ENCODE assay signal across 8 mouse cellular contexts in the genomic region with DNA sequence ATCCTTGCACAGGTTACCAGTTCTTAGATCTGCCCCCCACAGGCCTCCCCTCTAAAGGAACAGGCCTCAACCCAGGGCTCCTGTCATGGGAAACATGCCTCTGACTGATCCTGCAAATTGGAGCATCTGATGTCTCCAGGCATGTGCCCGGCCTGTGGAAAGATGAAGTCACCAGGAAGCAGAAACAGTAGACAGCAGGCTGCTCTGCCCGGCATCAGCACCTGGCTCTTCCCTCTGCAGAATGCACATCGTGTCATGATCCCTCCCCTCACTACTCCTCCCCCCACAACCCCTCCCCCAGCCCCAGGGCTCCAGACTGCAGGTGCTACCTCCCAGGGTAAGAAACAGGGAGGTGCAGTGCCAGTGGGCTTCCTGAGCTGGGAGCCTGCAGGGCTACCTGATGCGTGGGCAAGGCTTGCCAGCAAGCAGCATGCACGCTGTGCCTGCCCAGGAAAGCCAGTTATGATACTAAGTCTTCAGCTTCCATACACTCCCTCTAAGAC. TPM values are rescaled to one million over a fixed set of nuclear protein-coding genes. Genes with fewer than 3 reads are reported as not detected.
DNase-seq lines count a peak whose midpoint lies in the region; ATAC-seq lines count a peak whose summit lies in the region.

No protein-coding gene starts in this region.

- peak overlapping the region; percentile 35 for H3K4me2 ChIP-seq in midbrain, embryonic 14.5 days (ENCODE audit: low read length)

- no peak for ATAC-seq in midbrain, embryonic 14.5 days (ENCODE audit: low FRiP score, low TSS enrichment)

- peaks cover 46% of the 10 kb centered on the region for H3K27me3 ChIP-seq in embryonic facial prominence, embryonic 10.5 days (replicated peaks; ENCODE audit: low read depth, poor library complexity, severe bottlenecking)
- H3K27me3 ChIP-seq in midbrain, embryonic 14.5 days (ENCODE audit: control insufficient read depth, insufficient read depth, low read length) = no peaks in the 10 kb centered on the region

- peaks cover 25% of the 10 kb centered on the region for H3K4me1 ChIP-seq in embryonic facial prominence, embryonic 10.5 days
- peaks cover 27% of the 10 kb centered on the region for H3K4me1 ChIP-seq in midbrain, embryonic 14.5 days (ENCODE audit: control insufficient read depth, insufficient read depth, low read length)

- H3K27ac ChIP-seq in embryonic facial prominence, embryonic 10.5 days (replicated peaks) = peak overlapping the region; percentile 21; the same call in 1 of the 2 replicates
- H3K27ac ChIP-seq in midbrain, embryonic 14.5 days (replicated peaks; ENCODE audit: low read depth, low read length) = peak overlapping the region; percentile 91

- peak overlapping the region; percentile 20; the same call in 1 of the 2 replicates for H3K9ac ChIP-seq in midbrain, embryonic 14.5 days (replicated peaks; ENCODE audit: low read length)

- peak overlapping the region; percentile 8; the same call in 1 of the 2 replicates for H3K4me3 ChIP-seq in embryonic facial prominence, embryonic 10.5 days
- no peak overlapping the region for H3K4me3 ChIP-seq in midbrain, embryonic 14.5 days (replicated peaks; ENCODE audit: low read depth, low read length)

- DNase-seq in lung, postnatal 36 days = peak; percentile 28
- DNase-seq in lung, postnatal 25 days (ENCODE audit: low spot score) = no peak
- no peak for DNase-seq in embryonic facial prominence, embryonic 10.5 days (ENCODE audit: low spot score)
- DNase-seq in midbrain, embryonic 14.5 days = peak; percentile 56
- DNase-seq in thymus, postnatal 25 days = peak; percentile 78
- DNase-seq in c-Kit-positive CD71-positive TER-119-positive erythroid progenitor cells, embryonic 14.5 days (ENCODE audit: low spot score) = no peak
- no peak for DNase-seq in adrenal gland, postnatal 10 days
- DNase-seq in urinary bladder, postnatal 25 days (ENCODE audit: low spot score) = no peak

- no peaks in the 10 kb centered on the region for H3K36me3 ChIP-seq in embryonic facial prominence, embryonic 10.5 days (replicated peaks)
- no peaks in the 10 kb centered on the region for H3K36me3 ChIP-seq in midbrain, embryonic 14.5 days (ENCODE audit: control insufficient read depth, insufficient read depth, low read length)

- no peaks in the 10 kb centered on the region for H3K9me3 ChIP-seq in embryonic facial prominence, embryonic 10.5 days
- H3K9me3 ChIP-seq in midbrain, embryonic 14.5 days (ENCODE audit: control insufficient read depth, low read length) = no peaks in the 10 kb centered on the region

- 13% methylated on average over 5 of the region's 5 CpGs for WGBS in embryonic facial prominence, embryonic 10.5 days
- 14% methylated on average over 5 of the region's 5 CpGs for WGBS in midbrain, embryonic 14.5 days

RNA-seq across cellular contexts. Expression of a gene that starts 27.0 kb away (rescaled TPM):
- polyA plus RNA-seq in embryonic facial prominence, embryonic 10.5 days (2016; fragmentation: Nextera tagmentation; extraction: Ambion mirVana) = 13.9 and 15.2 TPM in 2 replicates
- polyA plus RNA-seq in midbrain, embryonic 14.5 days (2014; fragmentation: Nextera tagmentation; extraction: Ambion mirVana) = 34.0 and 35.1 TPM in 2 replicates
- total RNA-seq in adrenal gland, postnatal 10 days (2021) = 10 to 100 TPM; 20.3 to 23.7 TPM

Comparison
In these comparisons a context has a peak if more than half of its experiments do, and no peak if none do; other contexts are left out.
1. DNase-seq: peak in lung, postnatal 36 days (single experiment), midbrain, embryonic 14.5 days (single experiment) and thymus, postnatal 25 days (single experiment); none in lung, postnatal 25 days (single experiment), embryonic facial prominence, embryonic 10.5 days (single experiment), c-Kit-positive CD71-positive TER-119-positive erythroid progenitor cells, embryonic 14.5 days (single experiment), adrenal gland, postnatal 10 days (single experiment) and urinary bladder, postnatal 25 days (single experiment).